Mouse (Mus musculus): ENCODE results near the gene Gm30083. TPM values are rescaled to one million over a fixed set of nuclear protein-coding genes. Genes with fewer than 3 reads are reported as not detected.

The Gm30083 gene
- polyA plus RNA-seq, 1 experiment = not detected

GRCm38 (mm10) chr14:34002358-34002757 is 12.6 kb downstream of the Gm30083 start:
- TF ChIP-seq GATA1 (IDR thresholded peaks at IDR 0.05; ENCODE audit: low read length) (no peak), TAL1 (IDR thresholded peaks at IDR 0.05; ENCODE audit: low read length) (no peak)
- Histone ChIP-seq H3K9me3 (ENCODE audit: control insufficient read depth, low read length) (no peaks in the 10 kb centered on the region), H3K27me3 (ENCODE audit: control insufficient read depth) (no peaks in the 10 kb centered on the region), H3K4me1 (ENCODE audit: control insufficient read depth) (no peaks in the 10 kb centered on the region), H3K4me3 (replicated peaks) (no peak overlapping the region), H3K36me3 (ENCODE audit: control insufficient read depth) (no peaks in the 10 kb centered on the region)

- H3K27me3 ChIP-seq (ENCODE audit: control insufficient read depth) = no peaks in the 10 kb centered on the region
- H3K36me3 ChIP-seq (ENCODE audit: control insufficient read depth) = no peaks in the 10 kb centered on the region
- H3K9me3 ChIP-seq (ENCODE audit: control insufficient read depth, low read length) = no peaks in the 10 kb centered on the region
- TF ChIP-seq GATA1 (IDR thresholded peaks at IDR 0.05; ENCODE audit: low read length) (no peak), TAL1 (IDR thresholded peaks at IDR 0.05; ENCODE audit: low read length) (no peak)
- H3K4me3 ChIP-seq (replicated peaks) = no peak overlapping the region
- H3K4me1 ChIP-seq (ENCODE audit: control insufficient read depth) = no peaks in the 10 kb centered on the region
Observed at GRCm38 (mm10) chr14:34001445-34001844, 13.5 kb downstream of the Gm30083 start.

GRCm38 (mm10) chr14:34000076-34000475 is 14.9 kb downstream of the Gm30083 start:
- Histone ChIP-seq H3K27me3 (ENCODE audit: control insufficient read depth) (no peaks in the 10 kb centered on the region), H3K9me3 (ENCODE audit: control insufficient read depth, low read length) (no peaks in the 10 kb centered on the region), H3K36me3 (ENCODE audit: control insufficient read depth) (no peaks in the 10 kb centered on the region), H3K4me3 (replicated peaks) (no peak overlapping the region), H3K4me1 (ENCODE audit: control insufficient read depth) (no peaks in the 10 kb centered on the region)
- TF ChIP-seq GATA1 (IDR thresholded peaks at IDR 0.05; ENCODE audit: low read length) (no peak), TAL1 (IDR thresholded peaks at IDR 0.05; ENCODE audit: low read length) (no peak)

GRCm38 (mm10) chr14:33997427-33997826 is 17.6 kb downstream of the Gm30083 start:
- no peak for TF ChIP-seq GATA1 (IDR thresholded peaks at IDR 0.05; ENCODE audit: low read length)
- TF ChIP-seq TAL1 (IDR thresholded peaks at IDR 0.05; ENCODE audit: low read length) = no peak
- no peak overlapping the region for H3K4me3 ChIP-seq (replicated peaks)
- no peaks in the 10 kb centered on the region for H3K9me3 ChIP-seq (ENCODE audit: control insufficient read depth, low read length)

GRCm38 (mm10) chr14:33993521-33994289 is 21.3 kb downstream of the Gm30083 start:
- TF ChIP-seq GATA1 (IDR thresholded peaks at IDR 0.05; ENCODE audit: low read length) = no peak
- no peak for TF ChIP-seq TAL1 (IDR thresholded peaks at IDR 0.05; ENCODE audit: low read length)
- Histone ChIP-seq H3K4me3 (replicated peaks) (no peak overlapping the region), H3K36me3 (ENCODE audit: control insufficient read depth) (no peaks in the 10 kb centered on the region), H3K27me3 (ENCODE audit: control insufficient read depth) (no peaks in the 10 kb centered on the region), H3K9me3 (ENCODE audit: control insufficient read depth, low read length) (no peaks in the 10 kb centered on the region), H3K4me1 (ENCODE audit: control insufficient read depth) (no peaks in the 10 kb centered on the region)

More at GRCm38 (mm10) chr14:33997427-33997826, 17.6 kb downstream of the Gm30083 start:
- no peaks in the 10 kb centered on the region for H3K4me1 ChIP-seq (ENCODE audit: control insufficient read depth)
- H3K27me3 ChIP-seq (ENCODE audit: control insufficient read depth) = no peaks in the 10 kb centered on the region
- no peaks in the 10 kb centered on the region for H3K36me3 ChIP-seq (ENCODE audit: control insufficient read depth)

- no peaks in the 10 kb centered on the region for H3K9me3 ChIP-seq (ENCODE audit: control insufficient read depth, low read length)
- no peak for TF ChIP-seq GATA1 (IDR thresholded peaks at IDR 0.05; ENCODE audit: low read length)
- no peak for TF ChIP-seq TAL1 (IDR thresholded peaks at IDR 0.05; ENCODE audit: low read length)
- no peaks in the 10 kb centered on the region for H3K27me3 ChIP-seq (ENCODE audit: control insufficient read depth)
- H3K36me3 ChIP-seq (ENCODE audit: control insufficient read depth) = no peaks in the 10 kb centered on the region
- H3K4me1 ChIP-seq (ENCODE audit: control insufficient read depth) = no peaks in the 10 kb centered on the region
- no peak overlapping the region for H3K4me3 ChIP-seq (replicated peaks)
Observed at GRCm38 (mm10) chr14:33993051-33993450, 21.9 kb downstream of the Gm30083 start.

DNA sequence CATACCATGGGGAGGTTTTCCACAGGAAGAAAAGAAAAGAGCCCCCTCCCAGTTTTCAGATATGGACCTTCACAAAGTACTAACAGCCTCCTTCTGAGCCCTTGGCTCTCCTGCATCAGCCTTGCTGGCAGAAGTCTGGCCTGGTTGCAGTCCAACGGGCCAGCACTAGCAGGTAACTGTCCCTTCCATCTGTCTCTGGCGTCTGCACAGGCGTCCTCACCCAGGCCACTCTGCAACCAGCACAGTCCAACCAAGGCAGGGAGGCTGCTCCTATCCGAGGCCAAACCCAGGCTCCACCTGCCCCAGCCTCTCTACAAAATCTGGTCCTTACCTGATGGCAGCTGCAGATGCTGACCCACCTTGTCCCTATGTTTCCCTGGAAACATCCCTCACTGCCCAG is 23.0 kb downstream of the Gm30083 start:
- Histone ChIP-seq H3K36me3 (ENCODE audit: control insufficient read depth) (no peaks in the 10 kb centered on the region), H3K27me3 (ENCODE audit: control insufficient read depth) (no peaks in the 10 kb centered on the region), H3K4me3 (replicated peaks) (no peak overlapping the region), H3K4me1 (ENCODE audit: control insufficient read depth) (no peaks in the 10 kb centered on the region), H3K9me3 (ENCODE audit: control insufficient read depth, low read length) (no peaks in the 10 kb centered on the region)
- TF ChIP-seq TAL1 (IDR thresholded peaks at IDR 0.05; ENCODE audit: low read length) = no peak
- no peak for TF ChIP-seq GATA1 (IDR thresholded peaks at IDR 0.05; ENCODE audit: low read length)

DNA sequence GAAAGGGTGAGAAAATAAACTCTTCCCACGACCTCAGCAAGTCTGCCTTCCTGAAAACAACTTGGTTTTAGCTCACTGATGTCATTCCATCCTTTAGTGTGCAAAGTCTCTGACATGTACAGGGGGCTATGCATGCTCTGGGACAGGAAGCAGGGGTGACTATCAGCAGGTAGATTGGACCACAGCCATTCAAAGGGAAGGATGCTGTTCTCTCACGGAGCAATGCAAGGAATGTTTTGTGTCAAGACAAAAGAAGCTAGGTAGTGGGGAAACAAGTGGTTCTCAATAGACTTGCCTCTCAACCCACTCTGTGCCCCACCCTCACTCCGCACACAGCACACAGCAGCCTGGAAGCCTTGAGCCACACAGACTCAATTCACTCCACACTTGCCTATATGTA is 25.8 kb downstream of the Gm30083 start:
- Histone ChIP-seq H3K9me3 (ENCODE audit: control insufficient read depth, low read length) (no peaks in the 10 kb centered on the region), H3K4me1 (ENCODE audit: control insufficient read depth) (no peaks in the 10 kb centered on the region), H3K27me3 (ENCODE audit: control insufficient read depth) (no peaks in the 10 kb centered on the region), H3K36me3 (ENCODE audit: control insufficient read depth) (no peaks in the 10 kb centered on the region), H3K4me3 (replicated peaks) (no peak overlapping the region)
- TF ChIP-seq TAL1 (IDR thresholded peaks at IDR 0.05; ENCODE audit: low read length) = no peak
- no peak for TF ChIP-seq GATA1 (IDR thresholded peaks at IDR 0.05; ENCODE audit: low read length)

DNA sequence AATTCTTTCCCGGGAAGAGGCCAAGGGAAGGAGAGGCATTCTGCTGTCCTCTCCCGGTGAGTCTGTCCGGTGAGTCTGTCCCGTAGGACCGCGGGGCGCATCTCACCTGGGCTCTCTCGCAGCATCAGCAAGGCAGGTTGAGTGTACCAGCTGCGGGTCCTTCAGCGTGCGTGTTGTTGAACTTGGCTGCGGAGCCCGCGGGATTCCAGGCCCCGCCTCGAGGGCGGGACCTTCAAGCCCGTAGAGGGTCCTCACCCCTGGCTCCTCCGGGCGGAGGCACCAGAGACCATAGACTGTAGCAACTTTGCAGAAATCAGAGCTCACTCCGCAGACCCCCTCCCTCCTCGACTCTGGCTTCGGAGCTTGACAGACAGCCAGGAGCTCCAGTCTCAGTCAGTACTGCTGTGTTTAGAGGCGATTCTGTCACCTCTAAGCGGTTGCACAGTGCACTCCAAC is 36.4 kb downstream of the Gm30083 start, which contains the start of gene Zfp488:
Gene Zfp488, minus strand, starts transcription at position 161 of the 456 bp plus-strand sequence.
- TF ChIP-seq TAL1 (IDR thresholded peaks at IDR 0.05; ENCODE audit: low read length) = no peak
- no peak for TF ChIP-seq GATA1 (IDR thresholded peaks at IDR 0.05; ENCODE audit: low read length)
- Histone ChIP-seq H3K4me3 (replicated peaks) (no peak within 1 kb of the TSS), H3K4me1 (ENCODE audit: control insufficient read depth) (no peaks in the 10 kb centered on the region), H3K27me3 (ENCODE audit: control insufficient read depth) (peaks cover 12% of the 10 kb centered on the region), H3K36me3 (ENCODE audit: control insufficient read depth) (no peaks in the 10 kb centered on the region), H3K9me3 (ENCODE audit: control insufficient read depth, low read length) (no peaks in the 10 kb centered on the region)
